Mouse (Mus musculus) activated CD4-positive, CD25-positive, alpha-beta regulatory T cell, adult 9 weeks (primary cell): Measurements from ENCODE around the gene Bmyc. TPM values are rescaled to one million over a fixed set of nuclear protein-coding genes. Genes with fewer than 3 reads are reported as not detected.

Source experiments
- polyA plus RNA-seq: library from polyadenylated mRNA; unstranded; fragments of 100-300 nt; shearing (Covaris generic); gene quantifications from one replicate; pipeline ENCODE4 v1.2.1, GENCODE M21; 2017

Gene Bmyc
- polyA plus RNA-seq = 166 TPM

DNA sequence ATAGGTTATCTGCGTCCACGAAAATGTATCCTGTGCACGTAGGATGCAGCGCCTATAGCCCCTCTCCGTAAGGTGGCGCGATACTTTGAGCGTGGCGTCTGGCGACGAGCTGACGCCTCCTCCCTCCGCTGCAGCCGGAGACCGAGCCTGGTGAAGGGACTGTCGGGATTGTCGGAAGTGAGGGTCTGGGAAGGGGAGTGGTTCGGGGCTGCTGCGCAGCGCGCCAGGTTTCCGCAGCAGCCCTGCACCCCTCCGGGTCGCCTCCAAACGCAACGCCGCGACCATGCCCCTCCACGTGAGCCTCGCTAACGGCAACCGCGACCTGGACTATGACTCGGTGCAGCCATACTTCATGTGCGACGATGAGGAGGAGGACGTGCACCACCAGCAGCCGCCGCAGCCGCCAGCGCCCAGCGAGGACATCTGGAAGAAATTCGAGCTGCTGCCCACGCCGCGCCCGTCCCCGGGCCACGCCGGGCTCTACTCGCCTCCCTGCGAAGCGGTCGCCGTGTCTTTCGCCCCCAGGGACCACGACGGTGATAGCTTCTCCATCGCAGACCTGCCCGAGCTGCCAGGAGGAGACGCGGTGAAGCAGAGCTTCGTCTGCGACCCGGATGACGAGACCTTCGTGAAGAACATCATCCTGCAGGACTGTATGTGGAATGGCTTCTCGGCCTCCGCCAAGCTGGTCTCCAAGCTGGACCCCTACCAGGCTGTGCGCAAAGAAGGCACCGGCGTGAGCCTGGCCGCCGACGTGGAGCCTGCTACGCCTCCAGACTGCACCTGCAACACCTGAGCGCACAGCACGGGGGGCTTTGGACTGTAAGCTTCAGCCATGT lies at the start of gene Bmyc:
Gene Bmyc, plus strand, starts transcription at position 97 of the 839 bp plus-strand sequence.

DNA sequence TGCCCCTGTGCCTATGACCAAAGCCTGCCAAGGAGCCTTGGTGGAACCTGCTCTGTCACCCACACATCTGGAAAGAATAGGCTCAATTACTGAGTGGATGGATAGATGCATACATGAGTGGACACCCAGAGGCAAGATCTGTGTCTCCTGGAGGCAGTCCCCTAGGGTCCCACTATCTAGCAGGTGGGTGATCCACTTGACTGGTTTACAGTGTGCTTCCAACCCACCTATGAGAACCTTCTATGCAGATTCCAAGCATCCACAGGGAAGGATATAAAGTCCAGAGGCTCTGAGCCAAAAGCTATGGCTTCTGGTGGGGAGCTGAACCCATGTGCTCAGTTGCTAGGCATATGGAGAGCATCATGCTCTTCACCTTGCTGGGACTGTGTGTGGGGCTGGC lies 48.9 kb upstream of the Bmyc start, which contains the start of gene Lcn5:
Gene Lcn5, plus strand, starts transcription at position 301 of the 400 bp plus-strand sequence.

DNA sequence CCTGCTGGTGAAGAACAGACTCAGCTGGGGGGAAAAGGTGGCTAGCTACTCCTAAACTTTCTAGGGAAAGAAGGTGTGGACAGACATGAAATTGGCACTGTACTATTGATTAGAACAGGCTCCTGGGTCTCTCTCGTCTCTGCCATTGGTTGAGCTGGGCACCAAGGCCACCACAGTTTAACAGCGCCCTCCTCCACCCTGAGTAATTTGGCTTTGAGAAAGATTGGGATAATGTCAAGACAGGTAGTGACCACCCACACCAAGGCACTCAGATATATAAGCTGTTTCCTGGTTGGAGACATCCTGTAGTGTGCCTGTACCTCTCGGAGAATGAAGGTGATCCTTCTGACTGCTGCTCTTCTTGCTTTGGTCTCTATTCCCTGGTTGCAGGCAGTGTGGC lies 30.1 kb upstream of the Bmyc start, which contains the start of gene Lcn6:
Gene Lcn6, plus strand, starts transcription at position 301 of the 400 bp plus-strand sequence.

DNA sequence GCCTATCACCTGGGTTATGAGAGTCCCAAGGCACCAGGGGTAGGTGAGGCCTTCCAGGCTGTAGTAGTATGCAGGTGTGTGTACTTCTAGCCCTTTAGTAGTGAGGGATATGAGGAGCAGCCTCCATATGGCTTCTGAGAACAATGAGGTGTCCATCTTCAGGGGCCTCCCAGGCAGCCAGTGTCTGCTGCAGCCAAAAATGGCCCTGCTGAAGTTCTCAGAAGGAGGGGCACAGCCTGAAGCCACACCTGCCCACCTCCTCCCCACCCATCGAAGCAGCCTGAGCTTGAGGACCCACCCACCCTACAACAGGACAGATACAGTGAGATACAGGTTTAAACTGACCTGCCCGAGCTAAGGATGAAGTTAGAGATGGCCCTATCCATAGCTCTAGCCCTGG lies 24.1 kb upstream of the Bmyc start, which contains the start of gene Lcn10:
Gene Lcn10, plus strand, starts transcription at position 301 of the 400 bp plus-strand sequence.

DNA sequence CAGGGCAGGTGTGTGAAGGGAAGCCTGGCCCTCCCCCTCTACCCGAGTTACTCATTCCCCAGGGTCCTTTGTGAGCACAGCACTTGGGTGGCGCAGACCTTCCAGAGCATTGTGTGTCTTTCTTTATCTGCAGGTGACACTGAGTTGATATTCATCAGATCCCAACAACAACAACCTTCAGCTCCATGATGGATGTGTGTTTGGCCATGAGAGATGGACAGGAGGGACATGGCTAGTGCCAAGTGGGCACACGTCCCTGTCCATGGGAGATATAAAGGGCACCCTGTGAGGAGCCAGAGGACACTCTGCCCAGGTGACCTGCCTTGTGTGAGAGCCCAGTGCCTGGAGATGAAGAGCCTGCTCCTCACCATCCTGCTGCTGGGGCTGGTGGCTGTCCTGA lies 6.8 kb upstream of the Bmyc start, which contains the start of gene Obp2a:
Gene Obp2a, plus strand, starts transcription at position 301 of the 400 bp plus-strand sequence.

DNA sequence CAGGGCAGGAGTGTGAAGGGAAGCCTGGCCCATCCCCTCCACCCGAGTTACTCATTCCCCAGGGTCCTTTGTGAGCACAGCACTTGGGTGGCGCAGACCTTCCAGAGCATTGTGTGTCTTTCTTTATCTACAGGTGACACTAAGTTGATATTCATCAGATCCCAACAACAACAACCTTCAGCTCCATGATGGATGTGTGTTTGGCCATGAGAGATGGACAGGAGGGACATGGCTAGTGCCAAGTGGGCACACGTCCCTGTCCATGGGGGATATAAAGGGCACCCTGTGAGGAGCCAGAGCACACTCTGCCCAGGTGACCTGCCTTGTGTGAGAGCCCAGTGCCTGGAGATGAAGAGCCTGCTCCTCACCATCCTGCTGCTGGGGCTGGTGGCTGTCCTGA lies 30.2 kb downstream of the Bmyc start, which contains the start of gene Obp2b:
Gene Obp2b, plus strand, starts transcription at position 301 of the 400 bp plus-strand sequence.

Other genes starting within 250 kb of the Bmyc start
- gene Clic3, start 249.9 kb upstream of the Bmyc start, polyA plus RNA-seq = 4.6 TPM
- gene Paxx, start 245.6 kb upstream of the Bmyc start, polyA plus RNA-seq = 96.1 TPM
- not detected for gene Ptgds, start 236.7 kb upstream of the Bmyc start, polyA plus RNA-seq
- not detected for gene Lcn12, start 212.8 kb upstream of the Bmyc start, polyA plus RNA-seq
- 115 TPM for gene Fbxw5, start 206.0 kb upstream of the Bmyc start, polyA plus RNA-seq
- 10.0 TPM for gene C8g, start 205.0 kb upstream of the Bmyc start, polyA plus RNA-seq
- gene Traf2, start 159.8 kb upstream of the Bmyc start, polyA plus RNA-seq = 107 TPM
- 388 TPM for gene Edf1, start 148.9 kb upstream of the Bmyc start, polyA plus RNA-seq
- 1.6 TPM for gene Mamdc4, start 131.9 kb upstream of the Bmyc start, polyA plus RNA-seq
- gene Phpt1, start 131.5 kb upstream of the Bmyc start, polyA plus RNA-seq = 62.9 TPM
- 0.42 TPM for gene Ajm1, start 125.0 kb upstream of the Bmyc start, polyA plus RNA-seq
- gene Rabl6, start 98.2 kb upstream of the Bmyc start, polyA plus RNA-seq = 7.5 TPM
- gene Ccdc183, start 89.1 kb upstream of the Bmyc start, polyA plus RNA-seq = not detected
- 1.5 TPM for gene Tmem141, start 84.7 kb upstream of the Bmyc start, polyA plus RNA-seq
- gene Fcna, start 78.7 kb upstream of the Bmyc start, polyA plus RNA-seq = 6.2 TPM
- not detected for gene Lcn8, start 53.6 kb upstream of the Bmyc start, polyA plus RNA-seq
- not detected for gene Lcn5, start 48.8 kb upstream of the Bmyc start, polyA plus RNA-seq
- gene Lcn6, start 30.0 kb upstream of the Bmyc start, polyA plus RNA-seq = not detected
- not detected for gene Lcn10, start 24.0 kb upstream of the Bmyc start, polyA plus RNA-seq
- gene Obp2a, start 6.7 kb upstream of the Bmyc start, polyA plus RNA-seq = 1.1 TPM
- gene Obp2b, start 30.3 kb downstream of the Bmyc start, polyA plus RNA-seq = not detected
- gene Lcn3, start 58.8 kb downstream of the Bmyc start, polyA plus RNA-seq = not detected
- gene Lcn11, start 70.3 kb downstream of the Bmyc start, polyA plus RNA-seq = not detected
- gene Gm13539, start 75.5 kb downstream of the Bmyc start, polyA plus RNA-seq = not detected
- gene Glt6d1, start 109.1 kb downstream of the Bmyc start, polyA plus RNA-seq = not detected
- not detected for gene Lcn9, start 116.4 kb downstream of the Bmyc start, polyA plus RNA-seq
- 0.35 TPM for gene Sohlh1, start 140.5 kb downstream of the Bmyc start, polyA plus RNA-seq
- 0.26 TPM for gene Kcnt1, start 157.0 kb downstream of the Bmyc start, polyA plus RNA-seq